Mouse (Mus musculus) kidney, adult 2 months (tissue): ENCODE results near the gene L3mbtl4.

Source experiments
- CTCF ChIP-seq: fragments of 200-500 bp; conservative IDR thresholded peaks from 2 replicates; pipeline ENCODE4 v1.5.1; 2011; ENCODE audit warnings: low read depth, mild to moderate bottlenecking, control low read depth, low read length, moderate library complexity, mixed read lengths; ENCODE audit not compliant: insufficient read depth, insufficient read length
- POLR2A ChIP-seq: fragments of 200-500 bp; IDR thresholded peaks from one replicate; pipeline ENCODE4 v1.6.1; 2011; ENCODE audit warnings: low read depth, low read length, control low read depth

- TF ChIP-seq POLR2A (no peak), CTCF (no peak)
Measured at GRCm38 (mm10) chr17:68490065-68490691, 216.6 kb downstream of the L3mbtl4 start.
